Mouse (Mus musculus) forebrain, postnatal 0 days (tissue): ENCODE measurements around the gene Wdr27. TPM values are rescaled to one million over a fixed set of nuclear protein-coding genes. Genes with fewer than 3 reads are reported as not detected.
"Not testable (repeated sequence)": the region's sequence is repeated elsewhere in the genome, so short reads cannot be mapped to it uniquely, and the experiment has no call there.

Source experiments
- ATAC-seq: fragments of 200-750 bp; cut with Nextera tagmentation; 2 replicates; pipeline ENCODE4 v1.8.0; 2017; ENCODE audit warnings: mild to moderate bottlenecking, moderate library complexity
- DNase-seq: peaks from one replicate; pipeline ENCODE4 v3.0.0-alpha.2; 2015
- H3K27ac ChIP-seq: fragments of 300-500 bp; sonication (generic); 2 replicates; pipeline ENCODE4 v1.5.1; 2014; ENCODE audit warnings: low read depth, mild to moderate bottlenecking, antibody characterized with exemption, low read length, moderate library complexity, mixed read lengths
- H3K27me3 ChIP-seq: fragments of 300-500 bp; sonication (generic); 2 replicates; pipeline ENCODE4 v1.6.1; 2014; ENCODE audit warnings: mild to moderate bottlenecking, low read length, mixed read lengths; ENCODE audit not compliant: insufficient read depth
- H3K36me3 ChIP-seq: fragments of 300-500 bp; sonication (generic); 2 replicates; pipeline ENCODE4 v1.6.1; 2014; ENCODE audit warnings: mild to moderate bottlenecking, moderate library complexity; ENCODE audit not compliant: insufficient read depth
- H3K4me1 ChIP-seq: fragments of 300-500 bp; sonication (generic); 2 replicates; pipeline ENCODE4 v1.6.1; 2014; ENCODE audit warnings: antibody characterized with exemption; ENCODE audit not compliant: insufficient read depth
- H3K4me2 ChIP-seq: fragments of 300-500 bp; sonication (generic); 2 replicates; pipeline ENCODE4 v1.6.1; 2014; ENCODE audit warnings: low read depth, mild to moderate bottlenecking, moderate library complexity
- H3K4me3 ChIP-seq: fragments of 300-500 bp; sonication (generic); 2 replicates; pipeline ENCODE4 v1.5.1; 2014; ENCODE audit warnings: low read depth, low read length, mixed read lengths
- H3K9ac ChIP-seq: fragments of 300-500 bp; sonication (generic); 2 replicates; pipeline ENCODE4 v1.6.1; 2014; ENCODE audit warnings: mild to moderate bottlenecking
- H3K9me3 ChIP-seq: fragments of 300-500 bp; sonication (generic); 2 replicates; pipeline ENCODE4 v1.6.1; 2016; ENCODE audit warnings: low read length
- CTCF ChIP-seq: sonication (generic); IDR thresholded peaks from 2 replicates; pipeline ENCODE4 v1.5.1; 2016; ENCODE audit warnings: antibody characterized with exemption, control low read depth, low read depth
- WGBS: fragments of 180-500 bp; shearing (Covaris S2); extraction: QIAGEN DNeasy Blood & Tissue Kit; methylation state at CpG from one replicate; pipeline ENCODE4 v1.1.7; 2014; 5-methylcytosine and 5-hydroxymethylcytosine counted together
- polyA plus RNA-seq: library from polyadenylated mRNA; unstranded; fragments of >200 nt; fragmentation: Nextera tagmentation; extraction: Ambion mirVana; gene quantifications from 2 replicates; pipeline ENCODE4 v1.2.1, GENCODE M21; 2015
- total RNA-seq: library from RNA; depleted of rRNA; stranded (reverse); fragments of >200 nt; gene quantifications from 2 replicates; pipeline ENCODE4 v1.2.3, GENCODE M21; 2014; rRNA removed

Wdr27 gene
- total RNA-seq (1.1 and 1.6 TPM in 2 replicates), polyA plus RNA-seq (9.5 and 10.0 TPM in 2 replicates)

DNA sequence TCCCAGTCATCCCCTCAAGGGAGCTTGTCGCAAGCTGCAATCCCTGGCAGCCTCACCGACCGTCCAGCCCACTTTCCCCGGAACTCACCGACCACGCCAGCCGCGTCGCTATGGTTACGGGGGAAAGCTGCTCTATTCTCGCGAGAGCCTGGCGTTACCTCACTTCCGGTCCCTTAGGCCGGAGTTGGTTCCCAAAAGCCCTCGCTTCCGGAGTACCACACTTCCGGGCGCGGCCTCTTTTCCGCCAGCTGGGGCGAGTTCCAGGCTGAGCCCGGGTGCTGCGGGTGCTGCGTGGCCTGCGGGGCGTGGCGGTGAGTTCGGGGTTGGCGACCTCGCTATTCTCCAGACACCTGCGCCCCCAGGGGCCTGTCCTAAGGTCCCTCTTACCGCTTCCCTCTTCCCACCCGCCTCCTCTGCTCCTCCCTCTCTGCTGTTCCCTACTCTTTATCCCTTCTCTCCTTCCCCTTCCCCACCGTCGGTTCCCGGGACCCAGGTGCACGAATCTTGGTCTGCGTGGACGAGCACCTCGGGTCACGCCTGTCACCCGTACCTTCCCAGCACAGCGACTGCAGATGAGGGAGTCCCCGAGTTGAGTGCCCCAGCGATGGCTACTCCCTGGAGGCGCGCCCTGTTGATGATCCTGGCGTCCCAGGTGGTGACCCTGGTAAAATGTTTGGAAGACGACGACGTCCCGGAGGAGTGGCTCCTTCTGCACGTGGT is at the start of gene Wdr27, which contains the start of gene 1600012H06Rik:
TSS of gene Wdr27 (minus strand) at position 150 of the 720 bp plus-strand sequence.
TSS of gene 1600012H06Rik (plus strand) at position 176 of the 720 bp plus-strand sequence.
- Histone ChIP-seq H3K27me3 (no peaks in the 10 kb centered on the region), H3K36me3 (peaks cover 7% of the 10 kb centered on the region), H3K4me2 (peak within 1 kb of the TSS; percentile 95), H3K9me3 (no peaks in the 10 kb centered on the region), H3K4me3 (peak within 1 kb of the TSS; percentile 94), H3K9ac (peak within 1 kb of the TSS; percentile 88), H3K27ac (peak within 1 kb of the TSS; percentile 85), H3K4me1 (peaks cover 12% of the 10 kb centered on the region)
- no peak for TF ChIP-seq CTCF
- peak; percentile 100 for ATAC-seq
- DNase-seq = peak; percentile 99
- under 1% methylated on average over 53 of the region's 54 CpGs for WGBS

DNA sequence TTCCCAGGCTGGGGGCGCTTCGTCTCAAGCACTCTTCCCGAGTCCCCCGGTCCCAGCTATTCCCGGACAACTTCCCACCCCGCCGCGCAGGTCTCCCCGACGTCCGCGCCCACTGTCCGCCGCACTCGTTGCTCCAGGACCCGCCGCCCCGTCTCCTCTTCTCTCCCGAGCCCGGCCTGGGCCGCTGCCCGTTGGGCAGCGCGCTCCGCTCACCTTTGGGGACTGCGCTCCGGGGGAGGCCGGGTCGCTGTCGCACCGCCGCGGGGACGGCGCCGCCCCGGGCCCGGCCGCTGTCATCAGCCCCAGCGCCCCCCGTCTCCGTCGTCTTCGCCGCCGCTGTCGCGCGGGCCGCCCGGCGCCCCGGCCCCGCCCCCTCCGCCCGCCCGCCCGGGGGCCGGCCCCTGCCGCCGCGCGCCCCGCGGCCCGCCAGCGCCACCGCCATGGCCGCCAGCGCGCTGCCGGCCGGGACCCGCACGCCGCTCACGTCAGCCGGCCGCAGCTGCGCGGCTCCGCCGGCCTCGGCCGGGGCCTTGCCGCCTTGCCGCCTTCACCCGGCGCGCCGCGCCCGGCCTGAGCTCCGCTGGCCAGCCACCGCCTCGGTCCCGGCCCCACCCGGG is 49.7 kb upstream of the Wdr27 start:
- H3K4me2 ChIP-seq, H3K27ac ChIP-seq, H3K36me3 ChIP-seq, H3K9ac ChIP-seq, H3K4me1 ChIP-seq, H3K4me3 ChIP-seq, H3K9me3 ChIP-seq, DNase-seq, H3K27me3 ChIP-seq: not testable (repeated sequence)
- ATAC-seq = peak; percentile 81
- no CpG with 5 or more reads among the region's 98 CpGs for WGBS

DNA sequence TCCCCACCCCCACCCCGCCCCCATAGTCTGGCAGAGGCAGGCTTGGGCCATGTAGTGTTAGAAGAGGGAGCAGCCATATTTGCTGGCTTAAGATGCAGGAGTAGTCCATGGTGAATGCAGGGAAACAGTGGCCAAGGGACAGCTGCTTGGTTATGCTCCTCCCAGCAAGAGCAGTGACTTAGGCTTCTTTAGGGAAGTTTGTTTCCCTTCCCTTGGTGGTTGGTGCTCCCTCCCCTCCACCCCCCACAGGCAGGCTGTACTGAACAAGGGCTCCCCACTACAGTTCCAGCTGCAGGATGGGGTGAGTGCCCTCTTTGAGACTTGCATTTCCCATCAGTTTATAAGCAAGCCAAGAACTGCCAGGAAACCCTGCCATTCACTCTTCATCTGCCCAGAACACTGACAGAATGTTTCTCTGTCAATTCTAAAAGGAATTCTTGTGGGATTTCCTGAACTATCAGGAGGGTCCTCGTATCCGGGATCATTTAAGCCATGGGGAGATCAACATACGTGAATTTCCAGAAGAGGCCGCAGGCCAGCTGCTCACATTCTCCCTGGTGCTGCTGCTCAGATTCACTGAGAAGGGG is 47.3 kb upstream of the Wdr27 start:
- not testable (repeated sequence) for DNase-seq, H3K27ac ChIP-seq, H3K36me3 ChIP-seq, H3K9ac ChIP-seq, H3K4me1 ChIP-seq, H3K4me2 ChIP-seq, H3K9me3 ChIP-seq, ATAC-seq, H3K4me3 ChIP-seq, H3K27me3 ChIP-seq
- 76% methylated on average over 4 of the region's 5 CpGs for WGBS

DNA sequence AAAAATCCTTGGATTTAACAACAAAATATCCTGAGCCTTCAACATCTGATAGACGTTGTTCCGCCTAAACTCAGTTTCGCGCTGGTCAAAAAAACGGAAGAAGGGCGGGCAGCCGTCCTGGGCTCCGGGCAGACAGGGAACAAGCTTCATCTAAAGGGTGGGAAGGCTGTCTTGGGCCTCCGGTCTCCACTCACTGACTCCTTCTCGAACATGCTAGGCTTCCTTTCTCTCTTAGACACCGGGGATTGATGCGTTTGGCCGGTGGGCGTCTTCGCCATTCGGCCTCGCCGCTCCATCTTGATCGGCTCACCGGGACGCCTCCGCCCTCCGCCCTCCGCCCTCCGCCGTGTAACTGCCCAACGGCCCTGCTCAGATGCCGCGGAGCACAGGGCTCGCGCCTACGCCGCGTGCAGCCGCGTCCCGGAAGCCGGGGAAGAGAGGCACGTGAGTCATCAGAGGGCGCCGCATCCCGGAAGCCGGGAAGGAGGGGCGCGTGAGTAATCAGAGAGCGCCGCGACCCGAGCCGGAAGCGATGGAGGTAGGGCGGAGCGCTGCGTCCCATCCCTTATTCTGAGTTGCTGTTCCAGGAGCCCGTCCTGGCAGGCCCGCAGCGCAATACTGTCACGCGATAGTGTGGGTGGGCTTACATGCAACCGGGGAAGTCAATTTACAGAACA is 35.5 kb upstream of the Wdr27 start, which contains the start of the genes 9030025P20Rik and Gm3417:
TSS of gene 9030025P20Rik (plus strand) at position 107 of the 677 bp plus-strand sequence.
TSS of gene Gm3417 (minus strand) at position 429 of the 677 bp plus-strand sequence.
- H3K4me2 ChIP-seq, H3K27ac ChIP-seq, H3K27me3 ChIP-seq, H3K9me3 ChIP-seq, H3K9ac ChIP-seq, H3K4me3 ChIP-seq, DNase-seq, H3K4me1 ChIP-seq, H3K36me3 ChIP-seq: not testable (repeated sequence)
- no CpG with 5 or more reads among the region's 60 CpGs for WGBS
- ATAC-seq = peak; percentile 99

DNA sequence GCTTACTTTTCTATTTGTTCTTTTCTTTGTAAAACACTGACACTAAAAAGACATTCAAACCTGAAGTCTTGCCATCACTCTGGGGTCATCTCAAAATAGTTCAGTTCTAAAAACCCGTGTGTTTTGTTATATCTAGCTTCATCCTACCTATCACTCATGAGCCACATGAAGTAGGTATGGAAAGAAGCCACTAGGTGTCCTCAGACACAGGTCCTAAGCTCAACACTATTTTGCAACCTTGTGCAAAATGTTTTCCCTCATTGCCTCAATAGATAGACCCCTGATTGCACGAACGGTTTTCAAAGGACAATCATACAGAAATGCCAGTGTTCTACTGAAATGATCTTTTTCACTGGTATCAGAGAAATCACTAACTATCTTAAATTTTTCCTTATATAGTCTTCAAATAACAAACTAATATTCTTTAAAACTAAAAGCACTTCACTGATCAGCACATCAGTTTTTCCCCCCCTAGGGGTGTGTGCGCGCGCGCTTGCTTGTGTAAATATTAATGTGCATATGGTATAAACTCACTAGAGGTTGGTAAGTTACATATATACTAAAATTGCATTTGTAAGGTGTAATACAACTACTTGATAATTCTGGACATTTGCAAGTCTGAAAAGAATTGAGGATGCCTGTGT is 34.9 kb upstream of the Wdr27 start:
- ATAC-seq, H3K27ac ChIP-seq, H3K4me2 ChIP-seq, DNase-seq, H3K4me3 ChIP-seq, H3K9me3 ChIP-seq, H3K36me3 ChIP-seq, H3K27me3 ChIP-seq, H3K9ac ChIP-seq, H3K4me1 ChIP-seq: not testable (repeated sequence)
- WGBS = 3% methylated on average over 4 of the region's 7 CpGs

DNA sequence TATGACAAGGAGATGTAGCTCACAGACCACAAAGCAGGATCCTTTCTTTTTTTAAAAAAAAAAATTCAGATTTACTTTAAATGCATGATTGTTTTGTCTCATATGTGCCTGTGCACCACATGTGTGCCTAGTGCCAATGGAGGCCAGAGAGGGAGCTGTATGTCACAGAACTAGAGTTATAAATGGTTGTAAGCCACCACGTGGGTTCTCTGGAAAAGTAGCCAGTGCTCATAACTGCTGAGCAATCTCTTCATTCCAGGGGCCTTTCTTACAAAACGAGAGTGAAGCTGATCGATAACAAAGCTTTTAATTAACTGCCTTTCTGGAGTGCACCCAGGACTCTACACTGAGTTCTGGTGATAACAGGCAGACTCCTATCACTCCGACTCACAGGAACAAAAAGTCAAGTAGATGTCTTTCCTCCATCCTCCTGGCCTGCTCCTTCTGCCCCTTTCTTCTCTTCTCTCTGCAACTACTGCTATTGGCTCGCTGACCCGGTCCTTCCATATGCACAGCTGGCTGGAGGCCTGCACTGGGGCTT is 25.5 kb upstream of the Wdr27 start:
- ATAC-seq, H3K27ac ChIP-seq, H3K4me3 ChIP-seq, H3K27me3 ChIP-seq, H3K9ac ChIP-seq, DNase-seq, H3K4me1 ChIP-seq, H3K9me3 ChIP-seq, H3K4me2 ChIP-seq, H3K36me3 ChIP-seq: not testable (repeated sequence)
- WGBS = no CpG with 5 or more reads among the region's 6 CpGs

DNA sequence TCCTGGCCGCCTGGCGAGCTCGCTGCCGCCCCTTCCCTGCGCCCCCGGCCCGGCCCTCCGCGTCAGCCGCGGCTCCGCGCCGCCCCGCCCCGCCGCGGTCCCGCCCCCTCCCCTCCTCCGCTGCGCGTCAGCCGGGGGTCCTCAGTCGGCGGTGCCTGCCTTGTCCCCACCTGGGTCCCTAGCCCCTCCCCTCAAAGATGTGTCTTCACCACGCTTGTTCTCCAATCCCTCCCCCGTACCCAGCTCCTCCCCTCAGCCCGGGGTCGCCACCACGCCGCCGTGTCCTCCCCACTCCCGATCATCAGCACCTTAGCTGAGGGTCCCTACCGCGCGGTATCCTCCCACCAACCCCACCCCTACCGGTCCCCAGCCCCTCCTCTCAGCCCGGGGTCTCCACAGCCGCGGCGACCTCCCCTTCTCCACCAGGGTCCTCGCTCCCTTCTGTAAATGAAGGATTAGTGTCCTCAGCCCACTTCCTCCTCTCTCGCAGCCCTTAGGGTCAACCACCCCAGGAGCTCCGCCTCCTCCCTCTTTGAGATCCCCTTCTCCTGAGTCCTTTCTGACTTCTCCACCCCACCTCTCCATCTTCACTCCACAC is 18.7 kb upstream of the Wdr27 start:
- H3K9ac ChIP-seq, H3K4me2 ChIP-seq, H3K9me3 ChIP-seq, H3K27me3 ChIP-seq, H3K4me3 ChIP-seq, H3K4me1 ChIP-seq, H3K27ac ChIP-seq, H3K36me3 ChIP-seq, DNase-seq: not testable (repeated sequence)
- peak; percentile 94 for ATAC-seq
- no CpG with 5 or more reads among the region's 44 CpGs for WGBS

DNA sequence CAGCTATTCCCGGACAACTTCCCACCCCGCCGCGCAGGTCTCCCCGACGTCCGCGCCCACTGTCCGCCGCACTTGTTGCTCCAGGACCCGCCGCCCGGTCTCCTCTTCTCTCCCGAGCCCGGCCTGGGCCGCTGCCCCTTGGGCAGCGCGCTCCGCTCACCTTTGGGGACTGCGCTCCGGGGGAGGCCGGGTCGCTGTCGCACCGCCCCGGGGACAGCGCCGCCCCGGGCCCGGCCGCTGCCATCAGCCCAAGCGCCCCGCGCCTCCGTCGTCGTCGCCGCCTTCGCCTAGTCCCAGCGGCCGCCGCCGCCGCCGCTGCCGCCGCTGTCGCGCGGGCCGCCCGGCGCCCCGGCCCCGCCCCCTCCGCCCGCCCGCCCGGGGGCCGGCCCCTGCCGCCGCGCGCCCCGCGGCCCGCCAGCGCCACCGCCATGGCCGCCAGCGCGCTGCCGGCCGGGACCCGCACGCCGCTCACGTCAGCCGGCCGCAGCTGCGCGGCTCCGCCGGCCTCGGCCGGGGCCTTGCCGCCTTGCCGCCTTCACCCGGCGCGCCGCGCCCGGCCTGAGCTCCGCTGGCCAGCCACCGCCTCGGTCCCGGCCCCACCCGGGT is 18.1 kb upstream of the Wdr27 start, which contains the start of gene Phf10:
TSS of gene Phf10 (minus strand) at position 323 of the 606 bp plus-strand sequence.
- H3K36me3 ChIP-seq, H3K9me3 ChIP-seq, H3K4me1 ChIP-seq, H3K27me3 ChIP-seq, H3K27ac ChIP-seq: not testable (repeated sequence)
- peak within 1 kb of the TSS; percentile 54 for H3K4me3 ChIP-seq
- DNase-seq = peak; percentile 4
- H3K9ac ChIP-seq = peak within 1 kb of the TSS; percentile 63
- 2% methylated on average over 42 of the region's 100 CpGs for WGBS
- ATAC-seq = peak; percentile 82
- H3K4me2 ChIP-seq = peak within 1 kb of the TSS; percentile 98
